Mouse (Mus musculus) ES-Bruce4 (cell line): ENCODE data around the gene Gm16506.
"Not testable (repeated sequence)": the region's sequence is repeated elsewhere in the genome, so short reads cannot be mapped to it uniquely, and the experiment has no call there.

Source experiments
- CTCF ChIP-seq: IDR thresholded peaks from one replicate; pipeline ENCODE4 v1.8.1; 2011; ENCODE audit warnings: low read depth, low read length
- POLR2A ChIP-seq: IDR thresholded peaks from one replicate; pipeline ENCODE4 v1.8.1; 2011; ENCODE audit warnings: low read length; ENCODE audit not compliant: insufficient read depth

DNA sequence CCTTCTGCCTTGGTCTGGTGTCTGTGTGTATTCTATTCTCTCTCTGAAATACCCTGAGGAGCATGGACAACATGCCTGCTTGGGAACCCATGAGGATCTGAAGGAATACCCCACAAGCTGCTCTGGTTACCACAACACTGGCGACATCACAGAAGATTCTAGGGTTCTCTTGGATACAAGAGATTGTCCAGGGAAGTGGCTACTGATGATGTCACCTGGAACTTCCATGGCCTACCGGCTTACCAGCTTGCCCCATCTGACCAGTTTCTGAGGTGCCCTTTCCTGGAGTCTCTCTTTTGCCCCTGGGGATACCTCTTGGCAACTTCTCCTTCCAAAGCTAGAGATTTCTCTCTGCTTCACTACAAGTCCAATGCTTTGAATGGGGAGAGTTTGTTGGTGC lies 50.2 kb downstream of the Gm16506 start, which contains the start of gene Gm8165:
- TF ChIP-seq POLR2A, CTCF: not testable (repeated sequence)
